ENCODE assay signal across 10 mouse cellular contexts in the genomic region with DNA sequence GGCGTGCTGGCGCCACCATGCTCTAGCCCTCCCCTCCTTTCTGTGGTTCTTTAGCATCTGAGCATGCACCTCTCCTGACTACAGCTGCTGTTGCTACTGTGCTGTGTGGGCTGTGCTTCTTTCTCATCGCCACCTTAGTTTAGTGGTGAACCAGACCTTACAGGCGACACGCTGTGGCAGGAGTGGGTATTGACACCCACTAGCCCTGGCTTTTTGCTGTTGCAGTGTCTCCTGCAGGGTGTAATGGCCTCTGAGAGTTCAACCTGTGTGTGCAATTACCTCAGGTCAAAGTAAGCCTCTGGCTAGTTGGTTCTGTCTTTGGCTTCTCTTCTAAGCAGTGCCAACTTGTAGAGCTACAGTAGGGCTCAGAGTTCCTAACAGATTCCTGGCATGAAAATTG. TPM values are rescaled to one million over a fixed set of nuclear protein-coding genes. Genes with fewer than 3 reads are reported as not detected.
DNase-seq lines count a peak whose midpoint lies in the region; ATAC-seq lines count a peak whose summit lies in the region.
"Had no signal": no experiment of that assay in that cellular context is flagged by ENCODE, and none has a peak within 500 bp of the region (broad histone marks: within the 10 kb centered on the region; RNA-seq: fewer than 3 reads in every experiment).

No protein-coding gene starts in this region.

- no peak overlapping the region for H3K4me2 ChIP-seq in hindbrain, embryonic 11.5 days (replicated peaks; ENCODE audit: low read depth, low read length)
- H3K4me2 ChIP-seq in hindbrain, embryonic 12.5 days (replicated peaks), result no peak overlapping the region
- no peak overlapping the region for H3K4me2 ChIP-seq in midbrain, embryonic 16.5 days (ENCODE audit: low read length)
- H3K4me2 ChIP-seq: embryonic facial prominence, embryonic 15.5 days had no signal

- peak; percentile 36 for DNase-seq in hindbrain, embryonic 11.5 days (ENCODE audit: low spot score)
- peak; percentile 56 to 75 for DNase-seq in CD8-positive naive resting alpha-beta T cell, adult 2 months (ENCODE audit: low read depth in 2 of 2, low spot score in 2 of 2)
- peak; percentile 35 for DNase-seq in adrenal gland, postnatal 25 days
- peak; percentile 71 to 79 for DNase-seq in kidney, postnatal 4 days
- DNase-seq in Muller cell, postnatal 12 days (ENCODE audit: inconsistent ontology term), result no peak

- H3K4me1 ChIP-seq in hindbrain, embryonic 11.5 days (replicated peaks; ENCODE audit: control insufficient read depth, insufficient read depth, low read length), result no peaks in the 10 kb centered on the region
- H3K4me1 ChIP-seq in hindbrain, embryonic 12.5 days, result no peaks in the 10 kb centered on the region
- H3K4me1 ChIP-seq in midbrain, embryonic 16.5 days (ENCODE audit: control insufficient read depth, insufficient read depth, low read length), result no peaks in the 10 kb centered on the region
- H3K4me1 ChIP-seq: embryonic facial prominence, embryonic 15.5 days had no signal

- WGBS in hindbrain, embryonic 11.5 days, result 82% methylated on average over 5 of the region's 5 CpGs
- WGBS in hindbrain, embryonic 12.5 days, result 78% methylated on average over 5 of the region's 5 CpGs
- 81% methylated on average over 5 of the region's 5 CpGs for WGBS in midbrain, embryonic 16.5 days

- H3K27me3 ChIP-seq in hindbrain, embryonic 11.5 days (ENCODE audit: control insufficient read depth, insufficient read depth, low read length), result no peaks in the 10 kb centered on the region
- H3K27me3 ChIP-seq in hindbrain, embryonic 12.5 days, result no peaks in the 10 kb centered on the region
- no peaks in the 10 kb centered on the region for H3K27me3 ChIP-seq in midbrain, embryonic 16.5 days (ENCODE audit: control insufficient read depth, insufficient read depth, low read depth, low read length)
- H3K27me3 ChIP-seq: embryonic facial prominence, embryonic 15.5 days; megakaryocyte, embryonic 14.5 days had no signal

- H3K9ac ChIP-seq in hindbrain, embryonic 11.5 days (ENCODE audit: low read depth, low read length), result no peak overlapping the region
- no peak overlapping the region for H3K9ac ChIP-seq in hindbrain, embryonic 12.5 days
- no peak overlapping the region for H3K9ac ChIP-seq in midbrain, embryonic 16.5 days (ENCODE audit: low read depth, low read length)
- H3K9ac ChIP-seq: embryonic facial prominence, embryonic 15.5 days had no signal

- no peak for ATAC-seq in hindbrain, embryonic 11.5 days (ENCODE audit: low FRiP score)
- no peak for ATAC-seq in hindbrain, embryonic 12.5 days (ENCODE audit: low FRiP score)
- ATAC-seq in neutrophil, adult 5-6 weeks (ENCODE audit: extremely low read depth, insufficient number of reproducible peaks, low FRiP score, poor library complexity, severe bottlenecking), result peak; percentile 83
- no peak for ATAC-seq in midbrain, embryonic 16.5 days

- H3K4me3 ChIP-seq in hindbrain, embryonic 11.5 days (ENCODE audit: low read depth, low read length), result no peak overlapping the region
- H3K4me3 ChIP-seq in hindbrain, embryonic 12.5 days, result no peak overlapping the region
- H3K4me3 ChIP-seq in midbrain, embryonic 16.5 days (ENCODE audit: low read depth, low read length), result no peak overlapping the region
- H3K4me3 ChIP-seq: embryonic facial prominence, embryonic 15.5 days; megakaryocyte, embryonic 14.5 days had no signal

- no peaks in the 10 kb centered on the region for H3K9me3 ChIP-seq in hindbrain, embryonic 11.5 days (ENCODE audit: control insufficient read depth, low read length)
- no peaks in the 10 kb centered on the region for H3K9me3 ChIP-seq in hindbrain, embryonic 12.5 days (replicated peaks)
- H3K9me3 ChIP-seq in midbrain, embryonic 16.5 days (replicated peaks; ENCODE audit: control insufficient read depth, low read length, poor library complexity, severe bottlenecking), result no peaks in the 10 kb centered on the region
- H3K9me3 ChIP-seq: embryonic facial prominence, embryonic 15.5 days; megakaryocyte, embryonic 14.5 days had no signal

- peaks cover 18% of the 10 kb centered on the region; the same call in 1 of the 2 replicates for H3K36me3 ChIP-seq in hindbrain, embryonic 11.5 days (ENCODE audit: control insufficient read depth, insufficient read depth, low read length)
- H3K36me3 ChIP-seq in hindbrain, embryonic 12.5 days, result peaks cover 96% of the 10 kb centered on the region
- H3K36me3 ChIP-seq in midbrain, embryonic 16.5 days (ENCODE audit: control insufficient read depth, insufficient read depth, low read length), result peaks cover 69% of the 10 kb centered on the region

- H3K27ac ChIP-seq in hindbrain, embryonic 11.5 days (ENCODE audit: low read depth, low read length), result no peak overlapping the region
- H3K27ac ChIP-seq in hindbrain, embryonic 12.5 days, result no peak overlapping the region
- H3K27ac ChIP-seq in midbrain, embryonic 16.5 days (ENCODE audit: low read length), result no peak overlapping the region
- H3K27ac ChIP-seq: embryonic facial prominence, embryonic 15.5 days had no signal

RNA-seq across cellular contexts. Expression of a gene that starts 11.5 kb away (rescaled TPM):
- polyA plus RNA-seq in hindbrain, embryonic 11.5 days (2014; fragmentation: Nextera tagmentation; extraction: Ambion mirVana), result 70.0 and 75.9 TPM in 2 replicates
- 96.5 and 96.6 TPM in 2 replicates for polyA plus RNA-seq in hindbrain, embryonic 12.5 days (2016; fragmentation: Nextera tagmentation; extraction: Ambion mirVana)
- 33.8 and 45.4 TPM in 2 replicates for total RNA-seq in adrenal gland, postnatal 25 days (2021)
- total RNA-seq in neutrophil, adult 5-6 weeks (2017), result 23.2 and 27.9 TPM in 2 replicates
- 211 and 237 TPM in 2 replicates for polyA plus RNA-seq in midbrain, embryonic 16.5 days (2015; fragmentation: Nextera tagmentation; extraction: Ambion mirVana)

RNA-seq across cellular contexts. Expression of a gene that starts 11.6 kb away (rescaled TPM):
- polyA plus RNA-seq in hindbrain, embryonic 11.5 days (2014; fragmentation: Nextera tagmentation; extraction: Ambion mirVana), result 29.7 and 31.9 TPM in 2 replicates
- 60.5 and 66.9 TPM in 2 replicates for polyA plus RNA-seq in hindbrain, embryonic 12.5 days (2016; fragmentation: Nextera tagmentation; extraction: Ambion mirVana)
- 34.1 and 43.2 TPM in 2 replicates for total RNA-seq in adrenal gland, postnatal 25 days (2021)
- 24.2 and 24.7 TPM in 2 replicates for total RNA-seq in neutrophil, adult 5-6 weeks (2017)
- polyA plus RNA-seq in midbrain, embryonic 16.5 days (2015; fragmentation: Nextera tagmentation; extraction: Ambion mirVana), result 53.1 and 54.7 TPM in 2 replicates

RNA-seq across cellular contexts. Expression of a gene that starts 22.7 kb away (rescaled TPM):
- 2.1 and 2.6 TPM in 2 replicates for polyA plus RNA-seq in hindbrain, embryonic 11.5 days (2014; fragmentation: Nextera tagmentation; extraction: Ambion mirVana)
- polyA plus RNA-seq in hindbrain, embryonic 12.5 days (2016; fragmentation: Nextera tagmentation; extraction: Ambion mirVana), result 2.6 and 2.7 TPM in 2 replicates
- total RNA-seq in adrenal gland, postnatal 25 days (2021), result 1.6 and 2.6 TPM in 2 replicates
- total RNA-seq in neutrophil, adult 5-6 weeks (2017), result 3.1 and 7.9 TPM in 2 replicates
- 0.61 and 1.0 TPM in 2 replicates for polyA plus RNA-seq in midbrain, embryonic 16.5 days (2015; fragmentation: Nextera tagmentation; extraction: Ambion mirVana)

RNA-seq across cellular contexts. Expression of a gene that starts 24.2 kb away (rescaled TPM):
- polyA plus RNA-seq in hindbrain, embryonic 11.5 days (2014; fragmentation: Nextera tagmentation; extraction: Ambion mirVana), result 0.25 and 0.33 TPM in 2 replicates
- 0.81 and 0.86 TPM in 2 replicates for polyA plus RNA-seq in hindbrain, embryonic 12.5 days (2016; fragmentation: Nextera tagmentation; extraction: Ambion mirVana)
- total RNA-seq in adrenal gland, postnatal 25 days (2021), result not detected in 2 replicates
- not detected in 2 replicates for total RNA-seq in neutrophil, adult 5-6 weeks (2017)
- 0.58 and 1.2 TPM in 2 replicates for polyA plus RNA-seq in midbrain, embryonic 16.5 days (2015; fragmentation: Nextera tagmentation; extraction: Ambion mirVana)

RNA-seq across cellular contexts. Expression of a gene that starts 37.0 kb away (rescaled TPM):
- polyA plus RNA-seq in hindbrain, embryonic 11.5 days (2014; fragmentation: Nextera tagmentation; extraction: Ambion mirVana), result 4.8 and 5.1 TPM in 2 replicates
- 2.4 and 2.7 TPM in 2 replicates for polyA plus RNA-seq in hindbrain, embryonic 12.5 days (2016; fragmentation: Nextera tagmentation; extraction: Ambion mirVana)
- total RNA-seq in adrenal gland, postnatal 25 days (2021), result not detected in 2 replicates
- not detected in 2 replicates for total RNA-seq in neutrophil, adult 5-6 weeks (2017)
- 2.4 and 2.8 TPM in 2 replicates for polyA plus RNA-seq in midbrain, embryonic 16.5 days (2015; fragmentation: Nextera tagmentation; extraction: Ambion mirVana)
